Mouse (Mus musculus) cortical plate, adult 2 months (tissue): ENCODE data around the gene Hist1h2bp. TPM values are rescaled to one million over a fixed set of nuclear protein-coding genes. Genes with fewer than 3 reads are reported as not detected.
"Not testable (repeated sequence)": the region's sequence is repeated elsewhere in the genome, so short reads cannot be mapped to it uniquely, and the experiment has no call there.

Experiments used
- H3K27ac ChIP-seq: fragments of 200-500 bp; 2 replicates; pipeline ENCODE4 v1.5.1; 2012; ENCODE audit warnings: low read length, control low read depth, inconsistent platforms; ENCODE audit not compliant: insufficient read depth
- H3K4me1 ChIP-seq: fragments of 200-500 bp; 2 replicates; pipeline ENCODE4 v1.6.1; 2011; ENCODE audit warnings: low read length; ENCODE audit not compliant: control insufficient read depth, insufficient read depth
- H3K4me3 ChIP-seq: fragments of 200-500 bp; 2 replicates; pipeline ENCODE4 v1.5.1; 2011; ENCODE audit warnings: mild to moderate bottlenecking, low read length, control low read depth; ENCODE audit not compliant: insufficient read depth
- CTCF ChIP-seq: fragments of 200-500 bp; IDR thresholded peaks from 2 replicates; pipeline ENCODE4 v1.5.1; 2011; ENCODE audit warnings: mild to moderate bottlenecking, control low read depth, low read length; ENCODE audit not compliant: insufficient read depth; ENCODE audit errors: extremely low read depth
- POLR2A ChIP-seq: fragments of 200-500 bp; IDR thresholded peaks from 2 replicates; pipeline ENCODE4 v1.6.1; 2011; ENCODE audit warnings: mild to moderate bottlenecking, low read length, control low read depth; ENCODE audit not compliant: insufficient read depth; ENCODE audit errors: extremely low read depth
- polyA plus RNA-seq: library from polyadenylated mRNA; depleted of rRNA; stranded (reverse); fragments of >200 nt; gene quantifications from 2 replicates; pipeline ENCODE4 v1.2.3, GENCODE M21; 2012; rRNA removed

Gene Hist1h2bp
- polyA plus RNA-seq: 0.26 and 0.63 TPM in 2 replicates

GRCm38 (mm10) chr13:21786899-21787629 lies at the start of gene Hist1h2bp, which contains the start of gene Hist1h2an:
Gene Hist1h2bp (plus strand): TSS chr13:21787461.
Gene Hist1h2an (minus strand): TSS chr13:21787218.
- peak within 1 kb of the TSS; percentile 25 for H3K4me3 ChIP-seq
- peak; percentile 53; the same call in 1 of the 2 replicates for TF ChIP-seq POLR2A
- H3K4me1 ChIP-seq, H3K27ac ChIP-seq: not testable (repeated sequence)

- H3K4me1 ChIP-seq: peaks cover 2% of the 10 kb centered on the region; the same call in 1 of the 2 replicates
- TF ChIP-seq POLR2A (no peak), CTCF (no peak)
- no peak overlapping the region for H3K4me3 ChIP-seq
- H3K27ac ChIP-seq: no peak overlapping the region
These were observed 42.3 kb upstream of the Hist1h2bp start for GRCm38 (mm10) chr13:21745006-21745405.

- H3K4me1 ChIP-seq: peaks cover 2% of the 10 kb centered on the region; the same call in 1 of the 2 replicates
These were observed 37.7 kb upstream of the Hist1h2bp start for GRCm38 (mm10) chr13:21749387-21750158.

GRCm38 (mm10) chr13:21750159-21751017 lies 36.9 kb upstream of the Hist1h2bp start, which contains the start of gene Hist1h4k:
Gene Hist1h4k (minus strand): TSS chr13:21750505.
- TF ChIP-seq POLR2A: peak; percentile 90
- H3K4me3 ChIP-seq: peak within 1 kb of the TSS; percentile 58
- H3K27ac ChIP-seq, H3K4me1 ChIP-seq: not testable (repeated sequence)

More at GRCm38 (mm10) chr13:21749387-21750158, 37.7 kb upstream of the Hist1h2bp start:
- H3K27ac ChIP-seq: no peak overlapping the region
- peak overlapping the region; percentile 58 for H3K4me3 ChIP-seq
- no peak for TF ChIP-seq CTCF
- no peak for TF ChIP-seq POLR2A

GRCm38 (mm10) chr13:21751417-21751816 lies 35.8 kb upstream of the Hist1h2bp start:
- TF ChIP-seq POLR2A (no peak), CTCF (no peak)
- Histone ChIP-seq H3K4me1 (peaks cover 2% of the 10 kb centered on the region; the same call in 1 of the 2 replicates), H3K27ac (no peak overlapping the region), H3K4me3 (no peak overlapping the region)

GRCm38 (mm10) chr13:21751827-21752226 lies 35.4 kb upstream of the Hist1h2bp start:
- Histone ChIP-seq H3K4me1 (peaks cover 2% of the 10 kb centered on the region; the same call in 1 of the 2 replicates), H3K4me3 (no peak overlapping the region), H3K27ac (no peak overlapping the region)
- TF ChIP-seq CTCF: no peak
- TF ChIP-seq POLR2A: no peak

GRCm38 (mm10) chr13:21752356-21752755 lies 34.9 kb upstream of the Hist1h2bp start:
- Histone ChIP-seq H3K4me3 (no peak overlapping the region), H3K4me1 (peaks cover 2% of the 10 kb centered on the region; the same call in 1 of the 2 replicates), H3K27ac (no peak overlapping the region)
- TF ChIP-seq CTCF: no peak
- TF ChIP-seq POLR2A: no peak

- TF ChIP-seq CTCF (no peak), POLR2A (no peak)
- H3K4me1 ChIP-seq: peaks cover 2% of the 10 kb centered on the region; the same call in 1 of the 2 replicates
- peak overlapping the region; percentile 56 for H3K4me3 ChIP-seq
- peak overlapping the region; percentile 88 for H3K27ac ChIP-seq
These were observed 34.2 kb upstream of the Hist1h2bp start for GRCm38 (mm10) chr13:21753051-21753523.
